Mouse (Mus musculus) spleen, adult 18-20 months (tissue): ENCODE measurements around the gene Gm10392.
A peak's percentile ranks its signal among the peaks of the same experiment; 100 is the strongest.

Experiments
- DNase-seq, 2 experiments: peaks; one replicate each; pipeline ENCODE4 v3.0.0; 2022; ENCODE audit warnings: mixed read lengths in 2 of 2

The Gm10392 gene

GRCm38 (mm10) chr11:77491123-77491501 is 27.9 kb downstream of the Gm10392 start:
- peak; percentile 74 to 85 for DNase-seq

GRCm38 (mm10) chr11:77490451-77490850 is 28.5 kb downstream of the Gm10392 start:
- no peak for DNase-seq

- peak in 1 of 2 experiments; percentile 61 for DNase-seq
Observed at GRCm38 (mm10) chr11:77489591-77490235, 29.3 kb downstream of the Gm10392 start, which contains the start of gene Ankrd13b. Gene Ankrd13b (minus strand): TSS chr11:77489678.

- DNase-seq, result peak in 1 of 2 experiments; percentile 25
Observed at GRCm38 (mm10) chr11:77488771-77489581, 30.0 kb downstream of the Gm10392 start.

GRCm38 (mm10) chr11:77486798-77487197 is 32.2 kb downstream of the Gm10392 start:
- DNase-seq, result no peak

- no peak for DNase-seq
Observed at GRCm38 (mm10) chr11:77485229-77485628, 33.8 kb downstream of the Gm10392 start.

DNA sequence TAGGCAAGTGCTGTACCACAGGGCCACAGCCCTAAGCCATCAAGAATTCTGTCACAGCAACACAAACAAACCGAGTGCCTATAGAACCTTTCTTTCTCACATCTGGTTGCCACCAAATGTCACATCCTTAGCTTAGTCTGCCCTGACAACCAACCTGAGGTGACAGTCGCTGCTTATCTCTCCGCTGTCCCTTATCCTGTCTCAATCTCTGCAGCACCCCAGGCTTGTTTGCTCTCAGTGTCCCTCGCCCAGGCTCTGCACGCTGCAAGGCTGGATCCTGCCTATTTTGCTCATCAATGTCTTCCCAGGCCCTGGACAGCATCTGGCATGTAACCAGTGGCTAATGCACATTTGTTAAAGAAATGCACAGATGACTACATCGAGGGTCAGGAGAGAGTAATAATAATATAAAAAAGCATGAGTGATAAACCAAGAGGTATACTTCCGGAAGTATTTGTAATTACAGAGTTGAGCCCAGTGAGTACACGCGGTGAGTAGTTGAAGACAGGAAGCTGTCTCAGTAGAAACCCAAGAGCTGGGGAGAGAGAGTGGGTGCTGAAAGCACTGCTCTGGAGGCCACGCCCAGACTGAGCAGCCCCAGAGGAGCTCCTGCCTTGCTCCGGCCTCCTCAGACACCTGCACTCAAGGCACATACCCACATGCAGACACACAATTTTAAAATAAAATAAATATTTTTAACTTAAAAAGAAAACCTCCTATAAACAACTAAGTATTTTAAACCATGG is 35.3 kb downstream of the Gm10392 start:
- DNase-seq, result no peak

DNA sequence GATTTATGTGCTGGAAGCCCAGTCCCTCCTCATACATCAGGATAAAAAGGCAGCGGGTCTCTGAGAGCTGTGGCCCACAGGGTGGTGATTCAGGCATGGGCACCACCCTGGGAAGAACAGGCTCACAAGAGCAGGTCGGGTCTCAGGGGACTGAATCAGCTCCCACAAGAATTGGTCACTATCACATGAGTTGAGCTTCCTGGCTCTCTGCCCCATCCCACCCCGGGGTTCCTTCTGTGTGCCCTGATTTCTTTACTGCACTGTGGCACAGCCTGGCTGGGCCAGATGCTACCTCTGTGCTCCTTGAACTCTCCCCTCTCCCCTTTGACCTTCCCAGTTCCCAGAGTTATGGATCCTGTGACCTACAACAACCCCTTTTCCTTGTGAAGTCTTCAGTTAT is 36.0 kb downstream of the Gm10392 start:
- no peak for DNase-seq

GRCm38 (mm10) chr11:77476895-77477294 is 42.1 kb downstream of the Gm10392 start:
- no peak for DNase-seq

DNA sequence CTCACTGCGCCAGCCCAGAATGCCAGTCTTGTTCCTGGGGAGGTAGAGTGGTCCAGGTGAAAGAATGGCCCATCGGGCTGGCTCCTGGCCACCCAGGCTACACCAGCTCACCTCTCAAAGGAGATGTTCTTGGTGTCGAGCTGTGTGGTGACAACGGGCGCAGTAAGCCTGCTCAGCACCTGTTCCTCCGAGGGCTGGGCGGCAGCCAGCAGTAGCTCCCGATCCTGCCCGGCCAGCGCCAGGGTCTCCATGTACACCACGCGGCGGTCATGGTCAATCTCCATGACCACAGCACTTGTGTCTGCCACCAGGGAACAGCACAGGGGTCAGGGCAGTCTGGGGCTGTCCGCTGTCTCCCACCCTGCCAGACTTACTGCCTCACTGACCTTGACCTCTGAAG is 42.8 kb downstream of the Gm10392 start:
- DNase-seq, result no peak

DNA sequence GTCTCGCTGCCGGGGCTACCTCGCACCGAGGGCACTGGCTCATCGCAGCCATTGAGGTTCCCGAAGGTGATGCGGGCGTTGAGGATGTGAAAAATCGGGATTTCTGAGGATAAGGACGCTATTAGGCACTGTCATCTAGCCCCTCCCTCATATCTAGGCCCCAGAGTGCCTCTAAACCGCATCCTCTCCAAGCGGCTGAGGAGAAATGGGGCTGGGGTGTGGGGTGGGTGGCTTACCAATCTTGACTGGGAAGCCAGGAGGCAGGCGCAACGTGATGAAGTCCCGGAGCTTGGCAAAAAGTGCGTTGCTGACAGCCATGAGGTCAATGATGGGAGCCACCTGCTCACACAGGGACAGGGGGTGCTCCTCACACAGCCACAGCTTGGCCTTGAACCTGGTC is 46.2 kb downstream of the Gm10392 start:
- DNase-seq, result no peak

- DNase-seq, result no peak
Observed at GRCm38 (mm10) chr11:77471407-77471806, 47.6 kb downstream of the Gm10392 start.

GRCm38 (mm10) chr11:77468397-77468796 is 50.6 kb downstream of the Gm10392 start:
- DNase-seq, result no peak

GRCm38 (mm10) chr11:77467784-77468183 is 51.2 kb downstream of the Gm10392 start:
- peak; percentile 56 to 83 for DNase-seq

DNA sequence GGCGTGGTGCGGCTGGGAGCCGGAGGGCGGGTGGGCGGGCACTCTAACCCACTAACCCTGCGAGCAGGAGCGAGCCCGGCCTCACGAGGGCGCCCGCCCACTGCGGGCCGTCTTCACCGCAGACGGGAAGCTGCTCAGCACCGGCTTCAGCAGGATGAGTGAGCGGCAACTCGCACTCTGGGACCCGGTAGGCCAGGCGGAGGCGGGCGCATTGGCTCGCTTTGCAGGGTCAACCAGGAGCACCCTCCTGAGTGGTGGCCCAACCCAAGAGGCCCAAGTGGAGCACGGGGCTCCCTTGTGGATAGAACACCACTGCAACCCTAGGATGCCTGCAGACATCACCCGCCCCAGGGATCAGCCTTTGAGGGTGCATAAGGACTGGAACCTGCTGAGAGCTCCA is 51.8 kb downstream of the Gm10392 start:
- DNase-seq, result peak; percentile 65 to 81
